Mouse (Mus musculus) ES-Bruce4 (cell line): ENCODE measurements around the gene Churc1.

Experiments used
- CTCF ChIP-seq: IDR thresholded peaks from one replicate; pipeline ENCODE4 v1.8.1; 2011; ENCODE audit warnings: low read depth, low read length
- EP300 ChIP-seq: IDR thresholded peaks from 2 replicates; pipeline ENCODE4 v1.6.1; 2011; ENCODE audit warnings: low read depth, low read length; ENCODE audit not compliant: insufficient read depth
- POLR2A ChIP-seq: IDR thresholded peaks from one replicate; pipeline ENCODE4 v1.8.1; 2011; ENCODE audit warnings: low read length; ENCODE audit not compliant: insufficient read depth

GRCm38 (mm10) chr12:76816720-76817119, 51.4 kb downstream of the Churc1 start:
- TF ChIP-seq CTCF (no peak), EP300 (no peak), POLR2A (no peak)
